Mouse (Mus musculus) hindbrain, embryonic 11.5 days (tissue): ENCODE results near the gene 5430419D17Rik. TPM values are rescaled to one million over a fixed set of nuclear protein-coding genes. Genes with fewer than 3 reads are reported as not detected.

Experiments used
- polyA plus RNA-seq: library from polyadenylated mRNA; unstranded; fragments of >200 nt; fragmentation: Nextera tagmentation; extraction: Ambion mirVana; gene quantifications from 2 replicates; pipeline ENCODE4 v1.2.1, GENCODE M21; 2014

Gene 5430419D17Rik
- polyA plus RNA-seq, 1 experiment from 2014 or later = not detected

Other genes with a start within 250 kb of the 5430419D17Rik start
- 7.3 and 19.0 TPM in 2 replicates for gene Htra1, start 238.3 kb upstream of the 5430419D17Rik start, polyA plus RNA-seq
- not detected in 2 replicates for gene Dmbt1, start 142.3 kb upstream of the 5430419D17Rik start, polyA plus RNA-seq
- not detected in 2 replicates for gene 4933402N03Rik, start 28.1 kb upstream of the 5430419D17Rik start, polyA plus RNA-seq
- not detected in 2 replicates for gene Cuzd1, start 147.9 kb downstream of the 5430419D17Rik start, polyA plus RNA-seq
- gene Fam24b, start 155.1 kb downstream of the 5430419D17Rik start, polyA plus RNA-seq = not detected in 2 replicates
- gene Fam24a, start 159.5 kb downstream of the 5430419D17Rik start, polyA plus RNA-seq = not detected in 2 replicates
- gene 2310057M21Rik, start 188.4 kb downstream of the 5430419D17Rik start, polyA plus RNA-seq = 22.5 and 23.7 TPM in 2 replicates
- gene Pstk, start 196.7 kb downstream of the 5430419D17Rik start, polyA plus RNA-seq = 59.4 and 63.3 TPM in 2 replicates
- gene Ikzf5, start 236.1 kb downstream of the 5430419D17Rik start, polyA plus RNA-seq = 25.4 and 26.6 TPM in 2 replicates
- 88.8 and 93.7 TPM in 2 replicates for gene Acadsb, start 236.2 kb downstream of the 5430419D17Rik start, polyA plus RNA-seq